Mouse (Mus musculus) hindbrain, embryonic 11.5 days (tissue): ENCODE results near the gene Ky. TPM values are rescaled to one million over a fixed set of nuclear protein-coding genes. Genes with fewer than 3 reads are reported as not detected.

Experiments used
- ATAC-seq: fragments of 200-750 bp; cut with Nextera tagmentation; 2 replicates; pipeline ENCODE4 v1.8.0; 2017; ENCODE audit warnings: mild to moderate bottlenecking, moderate TSS enrichment, moderate library complexity; ENCODE audit not compliant: low FRiP score
- DNase-seq: peaks from one replicate; pipeline ENCODE4 v3.0.0-alpha.2; 2015; ENCODE audit warnings: low spot score
- H3K27ac ChIP-seq: fragments of 300-500 bp; sonication (generic); 2 replicates; pipeline ENCODE4 v1.5.1; 2014; ENCODE audit warnings: mild to moderate bottlenecking, low read depth, low read length
- H3K27me3 ChIP-seq: fragments of 300-500 bp; sonication (generic); 2 replicates; pipeline ENCODE4 v1.6.1; 2014; ENCODE audit warnings: mild to moderate bottlenecking, low read length, moderate library complexity, mixed read lengths; ENCODE audit not compliant: control insufficient read depth, insufficient read depth
- H3K36me3 ChIP-seq: fragments of 300-500 bp; sonication (generic); 2 replicates; pipeline ENCODE4 v1.6.1; 2014; ENCODE audit warnings: mild to moderate bottlenecking, low read length, moderate library complexity, mixed read lengths; ENCODE audit not compliant: control insufficient read depth, insufficient read depth
- H3K4me1 ChIP-seq: fragments of 300-500 bp; sonication (generic); replicated peaks from 2 replicates; pipeline ENCODE4 v1.6.1; 2014; ENCODE audit warnings: low read length, mixed read lengths; ENCODE audit not compliant: control insufficient read depth, insufficient read depth
- H3K4me2 ChIP-seq: fragments of 300-500 bp; sonication (generic); replicated peaks from 2 replicates; pipeline ENCODE4 v1.6.1; 2014; ENCODE audit warnings: mild to moderate bottlenecking, low read depth, low read length
- H3K4me3 ChIP-seq: fragments of 300-500 bp; sonication (generic); 2 replicates; pipeline ENCODE4 v1.5.1; 2014; ENCODE audit warnings: low read depth, low read length
- H3K9ac ChIP-seq: fragments of 300-500 bp; sonication (generic); 2 replicates; pipeline ENCODE4 v1.6.1; 2014; ENCODE audit warnings: low read depth, low read length
- H3K9me3 ChIP-seq: fragments of 300-500 bp; sonication (generic); 2 replicates; pipeline ENCODE4 v1.6.1; 2016; ENCODE audit warnings: low read length; ENCODE audit not compliant: control insufficient read depth
- WGBS: fragments of 180-500 bp; shearing (Covaris S2); extraction: QIAGEN DNeasy Blood & Tissue Kit; methylation state at CpG from one replicate; pipeline ENCODE4 v1.1.7; 2014; 5-methylcytosine and 5-hydroxymethylcytosine counted together
- polyA plus RNA-seq: library from polyadenylated mRNA; unstranded; fragments of >200 nt; fragmentation: Nextera tagmentation; extraction: Ambion mirVana; gene quantifications from 2 replicates; pipeline ENCODE4 v1.2.1, GENCODE M21; 2014

Gene Ky
- polyA plus RNA-seq, 1 experiment from 2014 or later, result 0.26 TPM

DNA sequence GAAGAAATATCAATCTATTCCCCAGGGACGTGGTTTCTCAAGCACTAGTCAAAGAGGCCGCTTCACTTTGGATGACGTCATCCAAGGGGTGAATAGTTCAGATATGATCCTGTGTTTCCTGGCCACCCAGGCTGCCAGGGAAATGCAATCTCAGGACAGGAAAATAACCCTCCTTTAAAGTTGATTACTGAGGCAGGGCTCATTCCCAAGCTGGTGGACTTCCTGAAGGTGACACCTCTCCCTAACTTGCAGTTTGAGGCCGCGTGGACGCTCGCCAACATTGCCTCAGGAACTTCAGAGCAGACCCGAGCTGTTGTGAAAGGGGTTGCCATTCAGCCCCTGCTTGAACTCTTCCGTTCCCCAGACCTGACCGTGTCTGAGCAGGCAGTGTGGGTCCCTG, 46.2 kb downstream of the Ky start:
- Histone ChIP-seq H3K4me3 (no peak overlapping the region), H3K4me2 (no peak overlapping the region), H3K27ac (no peak overlapping the region), H3K4me1 (no peaks in the 10 kb centered on the region), H3K9me3 (no peaks in the 10 kb centered on the region), H3K27me3 (no peaks in the 10 kb centered on the region), H3K36me3 (no peaks in the 10 kb centered on the region), H3K9ac (no peak overlapping the region)
- WGBS, result 86% methylated on average over 10 of the region's 10 CpGs
- DNase-seq (no peak), ATAC-seq (no peak)

DNA sequence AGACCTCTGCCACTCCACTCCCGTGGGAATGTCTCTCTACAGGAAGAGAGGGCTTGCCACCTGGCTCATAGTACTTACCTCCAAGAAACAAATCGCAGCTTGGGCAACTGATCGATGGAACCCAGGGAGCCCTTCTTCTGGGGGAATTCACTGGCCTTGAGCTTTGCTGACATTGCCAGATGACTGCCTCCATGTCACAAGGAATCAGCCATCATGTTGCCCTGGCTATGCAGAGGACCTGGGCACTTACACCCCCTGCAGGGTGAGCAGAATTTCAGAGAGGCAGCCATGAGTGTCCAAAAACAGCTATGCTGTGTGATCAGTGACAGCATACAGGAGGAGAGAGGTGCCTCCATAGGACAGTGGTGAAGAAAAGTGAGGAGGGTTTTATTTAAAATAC, 48.2 kb downstream of the Ky start:
- Histone ChIP-seq H3K9me3 (no peaks in the 10 kb centered on the region), H3K9ac (no peak overlapping the region), H3K4me2 (no peak overlapping the region), H3K36me3 (no peaks in the 10 kb centered on the region), H3K4me1 (no peaks in the 10 kb centered on the region), H3K27me3 (no peaks in the 10 kb centered on the region), H3K4me3 (no peak overlapping the region), H3K27ac (no peak overlapping the region)
- DNase-seq, result no peak
- 93% methylated on average over 3 of the region's 3 CpGs for WGBS
- no peak for ATAC-seq

DNA sequence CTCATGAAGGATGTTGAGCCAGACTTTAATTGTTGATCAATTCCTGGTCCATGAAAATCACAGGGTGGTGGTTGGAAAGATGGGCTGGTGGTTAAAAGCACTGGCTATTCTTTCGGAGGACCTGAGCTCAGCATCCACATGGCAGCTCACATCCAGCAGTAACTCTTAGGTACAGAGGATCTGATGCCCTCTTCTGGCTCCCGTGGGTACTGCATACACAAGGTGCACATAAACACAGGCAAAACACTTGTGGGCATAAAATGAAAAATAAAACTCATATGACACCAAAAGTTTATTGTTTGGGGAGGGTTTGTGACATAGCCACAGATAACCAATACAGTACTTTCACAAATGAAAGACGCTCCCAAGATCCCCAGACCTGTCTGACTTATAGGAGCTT, 52.9 kb downstream of the Ky start:
- ATAC-seq, result no peak
- H3K4me1 ChIP-seq, result no peaks in the 10 kb centered on the region
- no peak overlapping the region for H3K4me3 ChIP-seq
- no peaks in the 10 kb centered on the region for H3K9me3 ChIP-seq
- DNase-seq, result no peak
- no peaks in the 10 kb centered on the region for H3K27me3 ChIP-seq
- WGBS, result 92% methylated on average over 3 of the region's 3 CpGs
- no peak overlapping the region for H3K4me2 ChIP-seq
- H3K27ac ChIP-seq, result no peak overlapping the region
- no peaks in the 10 kb centered on the region for H3K36me3 ChIP-seq
- H3K9ac ChIP-seq, result no peak overlapping the region

DNA sequence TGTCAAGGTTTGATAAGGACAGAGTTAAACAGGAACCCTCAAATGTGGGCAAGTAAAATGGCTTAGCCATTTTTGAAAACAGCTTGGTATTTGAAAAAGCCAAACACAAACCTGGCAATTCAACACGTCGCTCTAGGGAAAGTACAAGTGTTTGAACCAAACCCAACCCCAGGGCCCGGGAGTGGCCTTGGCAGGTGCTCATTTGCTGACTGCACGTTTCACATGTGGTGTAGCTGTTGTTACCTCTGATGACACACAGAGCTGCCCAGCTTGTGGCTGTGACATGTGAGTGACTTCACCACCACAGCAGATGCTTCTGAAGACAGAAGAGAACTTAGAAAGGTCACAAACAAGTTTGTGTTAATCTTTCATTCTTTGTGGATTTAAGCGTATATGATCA, 67.3 kb downstream of the Ky start:
- Histone ChIP-seq H3K27me3 (no peaks in the 10 kb centered on the region), H3K9ac (no peak overlapping the region), H3K36me3 (no peaks in the 10 kb centered on the region), H3K4me3 (no peak overlapping the region), H3K4me2 (no peak overlapping the region), H3K4me1 (no peaks in the 10 kb centered on the region), H3K27ac (no peak overlapping the region), H3K9me3 (no peaks in the 10 kb centered on the region)
- DNase-seq (no peak), ATAC-seq (no peak)
- 79% methylated on average over 5 of the region's 5 CpGs for WGBS

DNA sequence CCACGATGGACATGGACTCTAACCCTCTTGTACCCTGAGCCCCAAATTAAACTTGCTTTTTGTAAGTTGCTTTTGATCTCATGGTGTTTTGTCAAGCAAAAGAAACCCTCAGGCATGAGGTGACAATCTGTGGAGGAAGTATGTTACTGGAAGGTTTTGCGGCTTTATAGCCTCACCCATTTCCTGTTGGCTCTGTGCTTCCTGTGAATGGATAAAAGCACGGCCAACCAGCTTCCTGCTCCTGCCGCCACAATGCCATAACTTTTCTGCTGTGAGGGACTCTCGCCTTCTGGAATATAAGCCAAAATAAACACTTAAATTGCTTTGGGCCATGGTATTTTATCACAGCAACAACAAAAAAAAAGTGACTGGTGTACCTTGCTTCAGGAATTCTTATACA, 71.9 kb downstream of the Ky start:
- no peak overlapping the region for H3K27ac ChIP-seq
- no peak overlapping the region for H3K9ac ChIP-seq
- no peaks in the 10 kb centered on the region for H3K9me3 ChIP-seq
- ATAC-seq (no peak), DNase-seq (no peak)
- no peaks in the 10 kb centered on the region for H3K27me3 ChIP-seq
- H3K4me1 ChIP-seq, result no peaks in the 10 kb centered on the region
- no peak overlapping the region for H3K4me3 ChIP-seq
- no peaks in the 10 kb centered on the region for H3K36me3 ChIP-seq
- H3K4me2 ChIP-seq, result no peak overlapping the region
- WGBS, result 78% methylated on average over 5 of the region's 5 CpGs

- DNase-seq, result no peak
- Histone ChIP-seq H3K4me3 (no peak overlapping the region), H3K27ac (no peak overlapping the region), H3K9ac (no peak overlapping the region), H3K4me2 (no peak overlapping the region), H3K27me3 (no peaks in the 10 kb centered on the region), H3K9me3 (no peaks in the 10 kb centered on the region), H3K36me3 (0 out of 2 replicates have a peak, but pooled peaks cover 3% of the 10 kb centered on the region), H3K4me1 (no peaks in the 10 kb centered on the region)
- ATAC-seq, result no peak
- 85% methylated on average over 12 of the region's 12 CpGs for WGBS
Measured at GRCm38 (mm10) chr9:102581921-102582469, 76.4 kb downstream of the Ky start.

DNA sequence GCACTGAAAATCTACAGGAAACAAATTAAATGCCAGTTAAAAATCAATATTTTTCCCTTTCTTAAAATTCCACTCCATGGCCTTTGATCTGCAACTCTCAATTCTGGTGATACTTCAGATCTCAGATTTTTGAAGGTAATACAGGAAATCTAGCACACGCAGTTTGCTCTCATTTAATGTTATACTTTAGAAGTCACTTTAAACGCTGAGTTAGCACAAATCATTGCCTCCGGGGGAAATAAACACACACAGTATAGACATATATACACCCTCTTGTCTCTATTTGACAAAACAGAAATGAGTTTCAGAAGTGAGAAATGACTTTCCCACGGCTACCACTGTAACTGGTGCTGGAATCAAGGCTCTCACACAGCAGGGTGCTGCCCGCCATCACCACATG, 81.8 kb downstream of the Ky start:
- ATAC-seq, result no peak
- Histone ChIP-seq H3K4me2 (no peak overlapping the region), H3K27ac (no peak overlapping the region), H3K27me3 (no peaks in the 10 kb centered on the region), H3K9ac (no peak overlapping the region), H3K4me1 (no peaks in the 10 kb centered on the region), H3K36me3 (0 out of 2 replicates have a peak, but pooled peaks cover 3% of the 10 kb centered on the region), H3K9me3 (no peaks in the 10 kb centered on the region), H3K4me3 (no peak overlapping the region)
- DNase-seq, result no peak
- 72% methylated on average over 5 of the region's 5 CpGs for WGBS

DNA sequence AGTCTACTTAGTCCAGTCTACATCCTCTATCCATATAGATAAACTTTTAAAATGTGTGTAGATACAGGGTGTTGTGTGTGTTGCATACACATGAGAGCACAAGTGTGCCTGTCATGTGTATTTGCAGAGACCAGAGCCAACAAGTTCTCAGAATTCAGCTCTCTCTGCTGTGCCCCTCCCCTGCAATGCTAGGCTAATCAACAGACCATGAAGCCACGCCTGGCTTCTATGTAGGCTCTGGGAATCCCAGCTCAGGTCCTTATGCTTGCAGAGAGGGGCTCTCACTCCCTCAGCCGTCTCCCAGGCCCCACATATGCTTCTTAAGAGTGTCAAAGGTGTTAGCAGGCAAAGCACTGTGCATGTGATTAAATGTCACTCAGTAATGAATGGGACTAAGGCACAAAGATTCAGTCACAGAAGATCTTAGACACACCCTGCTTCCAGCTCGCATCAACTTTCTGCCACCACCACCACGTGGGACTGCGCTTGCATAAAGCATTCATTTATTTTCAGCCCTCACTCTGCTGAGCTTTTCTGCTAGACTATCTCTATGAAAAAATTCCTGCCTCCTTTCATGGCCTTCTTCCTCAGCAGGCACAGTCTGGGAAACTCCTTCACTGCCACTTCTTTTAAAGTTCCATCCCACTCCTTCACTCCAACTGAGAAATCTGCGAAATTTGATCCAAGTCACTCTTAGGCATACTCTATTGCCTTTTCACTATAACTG, 89.3 kb downstream of the Ky start:
- ATAC-seq, result no peak
- Histone ChIP-seq H3K27ac (no peak overlapping the region), H3K4me1 (no peaks in the 10 kb centered on the region), H3K9me3 (no peaks in the 10 kb centered on the region), H3K27me3 (no peaks in the 10 kb centered on the region), H3K9ac (no peak overlapping the region), H3K4me2 (no peak overlapping the region), H3K36me3 (no peaks in the 10 kb centered on the region), H3K4me3 (no peak overlapping the region)
- 58% methylated on average over 6 of the region's 6 CpGs for WGBS
- DNase-seq, result peak; percentile 7
